In genomic region chr1:162286910-162287309, GRCm38 (mm10) we compare ENCODE assay signal across 9 mouse cellular contexts.
DNase-seq lines count a peak whose midpoint lies in the region; ATAC-seq lines count a peak whose summit lies in the region.
"Had no signal": no experiment of that assay in that cellular context is flagged by ENCODE, and none has a peak within 500 bp of the region (broad histone marks: within the 10 kb centered on the region; RNA-seq: fewer than 3 reads in every experiment).

No protein-coding gene starts in this region.

- no peak overlapping the region for H3K9ac ChIP-seq in forebrain, embryonic 11.5 days (ENCODE audit: low read length)

- DNase-seq in forebrain, embryonic 11.5 days (ENCODE audit: low spot score) = peak; percentile 52
- no peak for DNase-seq in forebrain, embryonic 10.5 days (ENCODE audit: extremely low spot score, low spot score)
- DNase-seq in ovary, postnatal 36 days (ENCODE audit: low spot score) = peak; percentile 22
- no peak for DNase-seq in ovary, postnatal 10 days (ENCODE audit: low spot score)
- peak; percentile 36 for DNase-seq in induced T-regulatory cell, adult 2 months (ENCODE audit: low read depth)
- DNase-seq in thymus, postnatal 25 days = peak; percentile 30
- no peak for DNase-seq in layer of hippocampus, postnatal 36 days
- no peak for DNase-seq in Muller cell, postnatal 12 days (ENCODE audit: inconsistent ontology term)

- WGBS in forebrain, embryonic 11.5 days = 54% methylated on average over 6 of the region's 6 CpGs
- 46% methylated on average over 6 of the region's 6 CpGs for WGBS in forebrain, embryonic 10.5 days

- ATAC-seq in forebrain, embryonic 11.5 days (replicated peaks; ENCODE audit: low FRiP score) = no peak; the same call in 1 of the 2 replicates

- H3K27me3 ChIP-seq in forebrain, embryonic 11.5 days (ENCODE audit: control insufficient read depth, insufficient read depth, low read length) = no peaks in the 10 kb centered on the region
- no peaks in the 10 kb centered on the region for H3K27me3 ChIP-seq in forebrain, embryonic 10.5 days (ENCODE audit: poor library complexity, severe bottlenecking)

- H3K27ac ChIP-seq in forebrain, embryonic 11.5 days (ENCODE audit: low read depth, low read length) = no peak overlapping the region
- no peak overlapping the region for H3K27ac ChIP-seq in forebrain, embryonic 10.5 days
- H3K27ac ChIP-seq: macrophage had no signal

- H3K9me3 ChIP-seq in forebrain, embryonic 11.5 days (ENCODE audit: control insufficient read depth, low read length) = no peaks in the 10 kb centered on the region
- no peaks in the 10 kb centered on the region for H3K9me3 ChIP-seq in forebrain, embryonic 10.5 days

- H3K36me3 ChIP-seq in forebrain, embryonic 11.5 days (ENCODE audit: control insufficient read depth, insufficient read depth, low read length) = no peaks in the 10 kb centered on the region
- no peaks in the 10 kb centered on the region for H3K36me3 ChIP-seq in forebrain, embryonic 10.5 days (replicated peaks)

- no peak overlapping the region for H3K4me2 ChIP-seq in forebrain, embryonic 11.5 days (ENCODE audit: low read depth, low read length, severe bottlenecking)

- H3K4me3 ChIP-seq in forebrain, embryonic 11.5 days (ENCODE audit: low read depth, low read length) = no peak overlapping the region
- no peak overlapping the region for H3K4me3 ChIP-seq in forebrain, embryonic 10.5 days

- no peaks in the 10 kb centered on the region for H3K4me1 ChIP-seq in forebrain, embryonic 11.5 days (replicated peaks; ENCODE audit: control insufficient read depth, insufficient read depth, low read length)
- H3K4me1 ChIP-seq in forebrain, embryonic 10.5 days = peaks cover 4% of the 10 kb centered on the region

Comparison
In these comparisons a context has a peak if more than half of its experiments do, and no peak if none do; other contexts are left out.
1. DNase-seq: peak in forebrain, embryonic 11.5 days (single experiment), ovary, postnatal 36 days (single experiment), induced T-regulatory cell, adult 2 months (single experiment) and thymus, postnatal 25 days (single experiment); none in forebrain, embryonic 10.5 days (single experiment), ovary, postnatal 10 days (single experiment), layer of hippocampus, postnatal 36 days (0 of 2) and Muller cell, postnatal 12 days (single experiment).